Mouse (Mus musculus): ENCODE data around the gene Armc2. TPM values are rescaled to one million over a fixed set of nuclear protein-coding genes. Genes with fewer than 3 reads are reported as not detected.

The Armc2 gene
- polyA plus RNA-seq, 1 experiment from 2014 or later, result 1.1 TPM

- no peak overlapping the region for H3K27ac ChIP-seq
- no peaks in the 10 kb centered on the region for H3K27me3 ChIP-seq
- no peak for ATAC-seq (replicated peaks; ENCODE audit: low FRiP score)
- H3K4me3 ChIP-seq (replicated peaks), result no peak overlapping the region
- H3K9me3 ChIP-seq (replicated peaks), result no peaks in the 10 kb centered on the region
- H3K4me1 ChIP-seq, result peaks cover 10% of the 10 kb centered on the region
- 58% methylated on average over 1 of the region's 1 CpGs for WGBS
- H3K36me3 ChIP-seq, result no peaks in the 10 kb centered on the region
- no peak overlapping the region for H3K4me2 ChIP-seq
- H3K9ac ChIP-seq, result no peak overlapping the region
Observed at GRCm38 (mm10) chr10:42042881-42043280, 24.6 kb upstream of the Armc2 start.

GRCm38 (mm10) chr10:42042087-42042486, 23.8 kb upstream of the Armc2 start:
- H3K27me3 ChIP-seq, result no peaks in the 10 kb centered on the region
- WGBS, result 62% methylated on average over 7 of the region's 7 CpGs
- H3K4me1 ChIP-seq, result peaks cover 13% of the 10 kb centered on the region
- ATAC-seq (replicated peaks; ENCODE audit: low FRiP score), result no peak
- H3K36me3 ChIP-seq, result no peaks in the 10 kb centered on the region
- no peaks in the 10 kb centered on the region for H3K9me3 ChIP-seq (replicated peaks)
- no peak overlapping the region for H3K4me2 ChIP-seq
- H3K9ac ChIP-seq, result no peak overlapping the region
- H3K27ac ChIP-seq, result no peak overlapping the region
- H3K4me3 ChIP-seq (replicated peaks), result no peak overlapping the region

DNA sequence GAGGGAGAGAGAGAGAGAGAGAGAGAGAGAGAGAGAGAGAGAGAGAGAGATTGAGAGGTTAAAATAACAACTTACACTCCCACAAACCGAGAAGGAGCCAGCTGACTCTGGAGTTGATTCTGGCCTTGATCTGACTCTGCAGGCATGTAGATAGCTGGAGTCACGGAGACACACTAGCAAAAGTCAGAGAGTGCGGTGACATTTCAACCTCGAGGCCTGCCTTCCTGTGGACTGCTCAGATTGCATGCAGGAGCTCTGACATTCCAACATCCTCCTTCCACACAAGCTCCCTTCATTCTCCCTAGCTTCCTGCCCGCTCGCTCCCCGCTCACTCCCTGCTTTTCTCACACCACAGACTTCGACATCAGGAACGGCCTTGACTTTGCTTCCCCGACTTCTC, 20.3 kb upstream of the Armc2 start:
- no peak overlapping the region for H3K4me2 ChIP-seq
- no peaks in the 10 kb centered on the region for H3K9me3 ChIP-seq (replicated peaks)
- peaks cover 14% of the 10 kb centered on the region for H3K4me1 ChIP-seq
- no peak for ATAC-seq (replicated peaks; ENCODE audit: low FRiP score)
- no peaks in the 10 kb centered on the region; the same call in 1 of the 2 replicates for H3K27me3 ChIP-seq
- no peaks in the 10 kb centered on the region for H3K36me3 ChIP-seq
- no peak overlapping the region for H3K27ac ChIP-seq
- no peak overlapping the region for H3K4me3 ChIP-seq (replicated peaks)
- WGBS, result 25% methylated on average over 10 of the region's 10 CpGs
- no peak overlapping the region for H3K9ac ChIP-seq

- ATAC-seq (replicated peaks; ENCODE audit: low FRiP score), result no peak
- Histone ChIP-seq H3K4me1 (peaks cover 8% of the 10 kb centered on the region), H3K27ac (no peak overlapping the region), H3K9me3 (replicated peaks) (no peaks in the 10 kb centered on the region), H3K36me3 (no peaks in the 10 kb centered on the region), H3K27me3 (no peaks in the 10 kb centered on the region; the same call in 1 of the 2 replicates), H3K9ac (no peak overlapping the region), H3K4me3 (replicated peaks) (no peak overlapping the region), H3K4me2 (no peak overlapping the region)
- WGBS, result 22% methylated on average over 7 of the region's 7 CpGs
Observed at GRCm38 (mm10) chr10:42037301-42037870, 19.1 kb upstream of the Armc2 start.

- Histone ChIP-seq H3K4me1 (peaks cover 8% of the 10 kb centered on the region), H3K9me3 (replicated peaks) (no peaks in the 10 kb centered on the region), H3K27me3 (no peaks in the 10 kb centered on the region; the same call in 1 of the 2 replicates), H3K36me3 (no peaks in the 10 kb centered on the region), H3K9ac (no peak overlapping the region), H3K27ac (no peak overlapping the region), H3K4me3 (replicated peaks) (no peak overlapping the region), H3K4me2 (no peak overlapping the region)
- no peak for ATAC-seq (replicated peaks; ENCODE audit: low FRiP score)
- WGBS, result 57% methylated on average over 4 of the region's 4 CpGs
Observed at GRCm38 (mm10) chr10:42036846-42037245, 18.6 kb upstream of the Armc2 start.

DNA sequence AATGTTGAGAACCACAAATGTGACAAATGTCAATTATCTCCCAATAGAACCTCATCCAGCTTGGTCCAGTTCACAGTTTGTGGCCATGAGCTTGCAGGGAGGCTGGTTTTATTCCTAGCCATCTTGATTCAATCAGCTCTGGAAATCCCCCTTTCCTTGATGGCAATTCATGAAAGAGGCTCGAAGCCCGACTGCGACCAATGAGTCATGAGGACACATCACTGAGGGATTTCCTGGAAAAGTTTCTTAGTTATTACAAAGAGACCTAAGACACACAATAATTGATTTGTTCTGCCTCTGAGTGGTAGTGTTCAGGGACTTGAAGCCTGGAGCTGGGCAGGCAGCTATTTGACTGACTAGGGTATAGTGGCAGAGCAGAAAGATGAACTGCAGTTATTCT, 15.3 kb upstream of the Armc2 start:
- 65% methylated on average over 3 of the region's 3 CpGs for WGBS
- Histone ChIP-seq H3K4me1 (peaks cover 8% of the 10 kb centered on the region), H3K9ac (no peak overlapping the region), H3K36me3 (no peaks in the 10 kb centered on the region), H3K4me3 (replicated peaks) (no peak overlapping the region), H3K9me3 (replicated peaks) (no peaks in the 10 kb centered on the region), H3K27ac (no peak overlapping the region), H3K4me2 (no peak overlapping the region), H3K27me3 (peaks cover under 1% of the 10 kb centered on the region; the same call in 1 of the 2 replicates)
- ATAC-seq (replicated peaks; ENCODE audit: low FRiP score), result no peak

DNA sequence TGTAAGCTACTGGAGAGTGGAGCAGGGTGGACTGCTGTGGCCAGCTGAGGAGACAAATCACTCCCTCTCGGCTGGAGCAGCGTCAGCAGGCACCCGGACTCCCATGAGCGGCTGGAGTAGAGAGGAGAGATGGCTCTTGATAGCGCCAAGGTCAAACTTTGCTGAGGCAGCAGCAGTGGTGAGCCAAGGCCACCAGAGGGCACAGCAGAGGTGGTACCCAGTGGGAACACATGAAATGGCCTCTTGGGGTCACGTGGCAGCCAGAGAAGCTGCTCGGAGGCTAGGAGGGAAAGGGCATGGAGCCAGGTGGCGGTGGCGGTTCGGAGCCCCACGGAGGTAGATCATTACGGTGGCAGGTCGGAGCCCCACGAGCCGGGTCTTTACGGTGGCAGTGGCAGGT, 12.8 kb upstream of the Armc2 start:
- H3K27ac ChIP-seq, result no peak overlapping the region
- peak overlapping the region; percentile 54 for H3K4me2 ChIP-seq
- H3K4me3 ChIP-seq (replicated peaks), result 0 out of 2 replicates have a peak overlapping the region, but pooled peaks have one; percentile 14
- no peaks in the 10 kb centered on the region for H3K36me3 ChIP-seq
- no peak; the same call in 1 of the 2 replicates for ATAC-seq (replicated peaks; ENCODE audit: low FRiP score)
- H3K4me1 ChIP-seq, result peaks cover 9% of the 10 kb centered on the region
- no peaks in the 10 kb centered on the region for H3K9me3 ChIP-seq (replicated peaks)
- peaks cover 6% of the 10 kb centered on the region for H3K27me3 ChIP-seq
- 14% methylated on average over 16 of the region's 16 CpGs for WGBS
- no peak overlapping the region for H3K9ac ChIP-seq

- WGBS, result 77% methylated on average over 5 of the region's 5 CpGs
- ATAC-seq (replicated peaks; ENCODE audit: low FRiP score), result no peak
Observed at GRCm38 (mm10) chr10:42029502-42029901, 11.3 kb upstream of the Armc2 start.

GRCm38 (mm10) chr10:42027337-42027736, 9.1 kb upstream of the Armc2 start:
- Histone ChIP-seq H3K9ac (no peak overlapping the region), H3K4me3 (replicated peaks) (no peak overlapping the region)

More at GRCm38 (mm10) chr10:42029502-42029901, 11.3 kb upstream of the Armc2 start:
- H3K4me1 ChIP-seq, result peaks cover 9% of the 10 kb centered on the region
- H3K27ac ChIP-seq, result no peak overlapping the region
- no peaks in the 10 kb centered on the region for H3K9me3 ChIP-seq (replicated peaks)
- H3K4me2 ChIP-seq, result no peak overlapping the region
- no peak overlapping the region for H3K9ac ChIP-seq
- H3K36me3 ChIP-seq, result no peaks in the 10 kb centered on the region
- peaks cover 6% of the 10 kb centered on the region for H3K27me3 ChIP-seq
- H3K4me3 ChIP-seq (replicated peaks), result no peak overlapping the region

GRCm38 (mm10) chr10:42024406-42024805, 6.2 kb upstream of the Armc2 start:
- Histone ChIP-seq H3K4me2 (no peak overlapping the region), H3K27ac (no peak overlapping the region), H3K4me3 (replicated peaks) (no peak overlapping the region), H3K27me3 (peaks cover 6% of the 10 kb centered on the region), H3K9ac (no peak overlapping the region), H3K36me3 (no peaks in the 10 kb centered on the region), H3K9me3 (replicated peaks) (no peaks in the 10 kb centered on the region), H3K4me1 (peaks cover 7% of the 10 kb centered on the region; the same call in 1 of the 2 replicates)
- WGBS, result 70% methylated on average over 6 of the region's 6 CpGs
- no peak for ATAC-seq (replicated peaks; ENCODE audit: low FRiP score)

More at GRCm38 (mm10) chr10:42027337-42027736, 9.1 kb upstream of the Armc2 start:
- Histone ChIP-seq H3K27ac (no peak overlapping the region), H3K9me3 (replicated peaks) (no peaks in the 10 kb centered on the region), H3K4me2 (peak overlapping the region; percentile 29), H3K27me3 (peaks cover 6% of the 10 kb centered on the region), H3K36me3 (no peaks in the 10 kb centered on the region), H3K4me1 (peaks cover 9% of the 10 kb centered on the region)
- ATAC-seq (replicated peaks; ENCODE audit: low FRiP score), result no peak
- WGBS, result 40% methylated on average over 11 of the region's 11 CpGs

GRCm38 (mm10) chr10:42021536-42021935, 3.3 kb upstream of the Armc2 start:
- Histone ChIP-seq H3K27me3 (peaks cover 4% of the 10 kb centered on the region), H3K4me1 (peaks cover 8% of the 10 kb centered on the region), H3K4me3 (replicated peaks) (no peak overlapping the region), H3K9me3 (replicated peaks) (no peaks in the 10 kb centered on the region), H3K27ac (no peak overlapping the region), H3K36me3 (no peaks in the 10 kb centered on the region), H3K4me2 (no peak overlapping the region), H3K9ac (no peak overlapping the region)
- 84% methylated on average over 9 of the region's 9 CpGs for WGBS
- no peak for ATAC-seq (replicated peaks; ENCODE audit: low FRiP score)

- no peak overlapping the region for H3K27ac ChIP-seq
- no peak overlapping the region for H3K4me2 ChIP-seq
- no peaks in the 10 kb centered on the region for H3K36me3 ChIP-seq
- H3K4me3 ChIP-seq (replicated peaks), result no peak overlapping the region
- WGBS, result 61% methylated on average over 5 of the region's 5 CpGs
- H3K27me3 ChIP-seq, result peaks cover 8% of the 10 kb centered on the region
- no peak overlapping the region for H3K9ac ChIP-seq
- H3K4me1 ChIP-seq, result peaks cover 8% of the 10 kb centered on the region
- no peaks in the 10 kb centered on the region for H3K9me3 ChIP-seq (replicated peaks)
- no peak for ATAC-seq (replicated peaks; ENCODE audit: low FRiP score)
Observed at GRCm38 (mm10) chr10:42014086-42014485, 4.2 kb downstream of the Armc2 start.

All from kidney, embryonic 15.5 days (tissue).